Mouse (Mus musculus): ENCODE data around the gene Fam221a.
A peak's percentile ranks its signal among the peaks of the same experiment; 100 is the strongest.
"Not testable (repeated sequence)": the region's sequence is repeated elsewhere in the genome, so short reads cannot be mapped to it uniquely, and the experiment has no call there.

Fam221a gene

GRCm38 (mm10) chr6:49394276-49394675, 26.7 kb downstream of the Fam221a start:
- DNase-seq, result no peak

GRCm38 (mm10) chr6:49395316-49395715, 27.8 kb downstream of the Fam221a start, which contains the start of gene Stk31:
Gene Stk31 (plus strand): TSS chr6:49395604.
- DNase-seq, result no peak

DNA sequence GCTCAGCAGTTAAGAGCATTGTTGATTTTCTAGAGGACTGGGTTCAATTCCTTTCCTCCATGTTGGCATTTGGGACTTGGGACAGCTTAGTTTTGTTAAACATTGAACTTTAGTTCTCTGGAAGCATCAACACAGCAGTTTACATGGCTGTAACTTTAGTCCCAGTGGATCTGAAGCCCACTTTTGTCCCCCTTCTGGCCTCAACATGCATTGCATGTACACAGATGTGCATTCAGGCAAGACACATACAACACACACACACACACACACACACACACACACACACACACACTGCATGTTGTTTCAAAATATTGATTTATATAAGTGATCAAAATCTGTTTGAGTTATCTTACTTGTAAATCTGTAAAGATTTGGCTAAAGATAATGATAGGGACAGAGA, 29.9 kb downstream of the Fam221a start:
- DNase-seq, result peak; percentile 40 to 44

GRCm38 (mm10) chr6:49398365-49398764, 30.8 kb downstream of the Fam221a start:
- no peak for DNase-seq

DNA sequence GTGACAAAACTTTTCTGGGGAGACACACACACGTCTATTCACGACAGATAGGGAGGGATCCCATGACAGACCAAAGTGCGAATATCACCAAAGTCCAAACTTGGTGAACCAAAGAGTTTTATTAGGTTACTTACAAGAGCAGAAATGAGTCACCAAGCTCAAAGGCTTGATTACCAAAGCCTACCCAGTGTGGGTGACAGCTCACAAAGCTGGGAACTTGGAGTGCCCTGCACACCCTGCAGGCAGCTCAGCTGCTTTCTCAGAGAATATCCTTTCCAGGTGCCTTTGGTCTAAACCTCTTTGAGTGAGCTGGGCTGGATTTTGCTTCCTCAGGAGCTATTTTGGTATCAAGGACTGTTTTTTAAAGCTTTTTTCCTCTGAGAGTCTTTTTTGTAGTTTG, 43.3 kb downstream of the Fam221a start:
- no peak for DNase-seq

- not testable (repeated sequence) for DNase-seq
These were observed 45.4 kb downstream of the Fam221a start for GRCm38 (mm10) chr6:49412967-49413366.

- no peak for DNase-seq
These were observed 48.4 kb downstream of the Fam221a start for GRCm38 (mm10) chr6:49415971-49416370.

GRCm38 (mm10) chr6:49437306-49437705, 69.8 kb downstream of the Fam221a start:
- DNase-seq, result no peak

Measured in B cell, adult 2 months (primary cell).